Mouse (Mus musculus): ENCODE data around the gene Dclre1b.

DNA sequence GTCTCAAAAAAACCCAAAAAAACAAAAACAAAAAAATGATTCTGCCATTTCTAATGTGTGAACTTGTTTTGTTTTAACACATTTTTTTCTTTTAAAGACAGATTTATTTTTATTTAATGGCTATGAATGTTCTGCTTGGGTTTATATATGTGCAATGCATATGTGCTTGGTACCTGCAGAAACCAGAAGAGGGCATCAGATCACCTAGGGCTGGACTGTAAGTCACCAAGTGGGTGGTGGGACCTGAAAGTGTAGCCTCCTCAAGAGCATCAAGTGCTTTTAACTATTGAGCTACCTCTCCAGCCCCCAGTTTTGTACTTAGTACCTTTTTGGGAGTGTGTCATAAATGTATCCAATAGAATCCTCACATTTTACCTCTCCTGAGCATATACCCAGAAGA is 18.3 kb upstream of the Dclre1b start:
- TF ChIP-seq EP300 (IDR thresholded peaks at IDR 0.05; ENCODE audit: insufficient read depth, low read depth, low read length) (no peak), CTCF (IDR thresholded peaks at IDR 0.05) (peak; percentile 33; the same call in 1 of the 2 replicates), POLR2A (IDR thresholded peaks at IDR 0.05; ENCODE audit: insufficient read depth, low read depth, low read length) (no peak)

All from heart, adult 2 months (tissue).